In the genomic region with DNA sequence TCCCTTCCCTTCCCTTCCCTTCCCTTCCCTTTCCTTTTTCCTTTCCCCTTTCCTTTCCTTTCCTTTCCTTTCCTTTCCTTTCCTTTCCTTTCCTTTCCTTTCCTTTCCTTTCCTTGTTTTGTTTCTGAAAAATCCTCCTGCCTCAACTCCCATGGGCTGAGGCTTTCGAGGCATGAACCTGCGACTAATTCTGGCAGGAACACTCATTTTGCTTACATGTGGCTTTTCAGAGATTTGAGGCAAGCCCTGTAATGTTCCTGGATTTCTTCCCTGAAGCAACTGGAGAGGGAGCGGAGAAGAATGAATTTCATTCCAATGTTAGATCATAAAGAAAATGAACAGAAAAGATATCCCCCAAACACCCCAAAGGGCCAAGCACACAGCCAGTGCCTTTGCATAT, we compare ENCODE assay signal across 21 mouse cellular contexts.
"Had no signal": no experiment of that assay in that cellular context is flagged by ENCODE, and none has a peak within 500 bp of the region (broad histone marks: within the 10 kb centered on the region; RNA-seq: fewer than 3 reads in every experiment).

No protein-coding gene starts in this region.

- H3K4me2 ChIP-seq: limb, embryonic 15.5 days; liver, embryonic 11.5 days; liver, embryonic 15.5 days; lung, embryonic 15.5 days; midbrain, embryonic 13.5 days; neural tube, embryonic 13.5 days had no signal

- DNase-seq: kidney, adult 2 months; kidney, postnatal 25 days; layer of hippocampus, adult 9-11 months; lung, adult 18-20 months; lung, postnatal 10 days; lung, postnatal 36 days; retina, postnatal 1 day; right cerebral cortex, postnatal 25 days; thymus, postnatal 25 days had no signal

- H3K4me3 ChIP-seq: layer of hippocampus, adult 2 months; limb, embryonic 15.5 days; liver, embryonic 15.5 days; lung, embryonic 15.5 days; megakaryocyte, embryonic 14.5 days; midbrain, embryonic 10.5 days; midbrain, embryonic 13.5 days; myocyte; neural tube, embryonic 13.5 days had no signal

- ATAC-seq: midbrain, embryonic 13.5 days; midbrain, embryonic 16.5 days had no signal

- H3K27me3 ChIP-seq: limb, embryonic 15.5 days; liver, embryonic 15.5 days; lung, embryonic 15.5 days; megakaryocyte, embryonic 14.5 days; midbrain, embryonic 13.5 days; neural tube, embryonic 13.5 days had no signal

- H3K9me3 ChIP-seq: limb, embryonic 15.5 days; liver, embryonic 15.5 days; lung, embryonic 15.5 days; megakaryocyte, embryonic 14.5 days; midbrain, embryonic 10.5 days; midbrain, embryonic 13.5 days; neural tube, embryonic 13.5 days had no signal

- H3K4me1 ChIP-seq: lung, embryonic 15.5 days; midbrain, embryonic 10.5 days; midbrain, embryonic 13.5 days; neural tube, embryonic 13.5 days had no signal

- H3K36me3 ChIP-seq: limb, embryonic 15.5 days; lung, embryonic 15.5 days; midbrain, embryonic 10.5 days; midbrain, embryonic 13.5 days; neural tube, embryonic 13.5 days had no signal

- H3K9ac ChIP-seq: limb, embryonic 15.5 days; liver, embryonic 15.5 days; lung, embryonic 15.5 days; midbrain, embryonic 13.5 days; neural tube, embryonic 13.5 days had no signal

- H3K27ac ChIP-seq: kidney, postnatal 0 days; layer of hippocampus, adult 2 months; liver, embryonic 15.5 days; lung, embryonic 15.5 days; midbrain, embryonic 10.5 days; midbrain, embryonic 13.5 days; neural tube, embryonic 13.5 days had no signal
